Mouse (Mus musculus): ENCODE measurements at regions not wholly inside any gene's neighbourhood (a gene's known extent, or its start where the extent isn't known, plus 50 kb on each side); places are given as distances from the start of the nearest gene placed in this dataset.

GRCm38 (mm10) chr1:190383256-190383838, 212.8 kb upstream of the Prox1 start:
- H3K27ac ChIP-seq (ENCODE audit: control insufficient read depth, insufficient read depth, low read depth, low read length), result no peak overlapping the region
- no peaks in the 10 kb centered on the region for H3K4me1 ChIP-seq (ENCODE audit: control insufficient read depth, insufficient read depth, low read length)
- no peak for TF ChIP-seq POLR2A (IDR thresholded peaks at IDR 0.05; ENCODE audit: control insufficient read depth, low read depth, low read length)
- H3K4me3 ChIP-seq (ENCODE audit: control insufficient read depth, low read depth, low read length), result no peak overlapping the region
- no peaks in the 10 kb centered on the region for H3K36me3 ChIP-seq (ENCODE audit: control insufficient read depth, insufficient read depth, low read length)
- H3K27me3 ChIP-seq (ENCODE audit: control insufficient read depth, insufficient read depth, low read length), result no peaks in the 10 kb centered on the region

GRCm38 (mm10) chr1:190380151-190380550, 209.6 kb upstream of the Prox1 start:
- TF ChIP-seq CTCF (IDR thresholded peaks at IDR 0.05; ENCODE audit: control insufficient read depth, insufficient read depth, insufficient replicate concordance, low read depth, low read length), result no peak
- TF ChIP-seq POLR2A (IDR thresholded peaks at IDR 0.05; ENCODE audit: control insufficient read depth, low read depth, low read length), result no peak
- no peaks in the 10 kb centered on the region for H3K27me3 ChIP-seq (ENCODE audit: control insufficient read depth, insufficient read depth, low read length)
- no peaks in the 10 kb centered on the region for H3K4me1 ChIP-seq (ENCODE audit: control insufficient read depth, insufficient read depth, low read length)
- no peak overlapping the region for H3K4me3 ChIP-seq (ENCODE audit: control insufficient read depth, low read depth, low read length)
- no peak overlapping the region for H3K27ac ChIP-seq (ENCODE audit: control insufficient read depth, insufficient read depth, low read depth, low read length)
- no peaks in the 10 kb centered on the region for H3K36me3 ChIP-seq (ENCODE audit: control insufficient read depth, insufficient read depth, low read length)

GRCm38 (mm10) chr1:190375160-190375880, 204.8 kb upstream of the Prox1 start:
- no peaks in the 10 kb centered on the region for H3K27me3 ChIP-seq (ENCODE audit: control insufficient read depth, insufficient read depth, low read length)
- no peaks in the 10 kb centered on the region for H3K36me3 ChIP-seq (ENCODE audit: control insufficient read depth, insufficient read depth, low read length)
- no peak overlapping the region for H3K27ac ChIP-seq (ENCODE audit: control insufficient read depth, insufficient read depth, low read depth, low read length)
- no peaks in the 10 kb centered on the region for H3K4me1 ChIP-seq (ENCODE audit: control insufficient read depth, insufficient read depth, low read length)
- TF ChIP-seq POLR2A (IDR thresholded peaks at IDR 0.05; ENCODE audit: control insufficient read depth, low read depth, low read length), result no peak
- no peak for TF ChIP-seq CTCF (IDR thresholded peaks at IDR 0.05; ENCODE audit: control insufficient read depth, insufficient read depth, insufficient replicate concordance, low read depth, low read length)
- H3K4me3 ChIP-seq (ENCODE audit: control insufficient read depth, low read depth, low read length), result no peak overlapping the region

GRCm38 (mm10) chr1:190374270-190374669, 203.8 kb upstream of the Prox1 start:
- TF ChIP-seq CTCF (IDR thresholded peaks at IDR 0.05; ENCODE audit: control insufficient read depth, insufficient read depth, insufficient replicate concordance, low read depth, low read length), result no peak
- no peak for TF ChIP-seq POLR2A (IDR thresholded peaks at IDR 0.05; ENCODE audit: control insufficient read depth, low read depth, low read length)

DNA sequence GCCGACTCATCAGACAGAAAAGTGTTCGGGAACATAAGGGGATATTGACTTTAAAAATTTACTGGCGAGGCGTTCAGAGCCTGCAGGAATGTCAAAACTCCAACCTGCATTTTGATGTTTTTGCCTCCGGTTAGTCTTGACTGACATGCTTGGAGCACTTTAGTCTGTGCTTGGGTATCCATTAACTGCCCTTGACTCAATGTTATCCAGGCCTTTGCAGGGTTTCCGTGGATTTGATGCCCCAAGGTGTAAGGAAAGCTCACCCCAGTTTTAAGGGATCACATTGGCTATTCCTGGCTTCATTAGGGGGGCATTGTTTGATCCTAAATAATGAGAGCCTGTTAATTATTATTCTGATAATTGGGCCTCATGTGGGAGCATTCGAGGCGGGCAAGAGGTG, 196.1 kb upstream of the Prox1 start:
- TF ChIP-seq POLR2A (IDR thresholded peaks at IDR 0.05; ENCODE audit: control insufficient read depth, low read depth, low read length) (no peak), CTCF (IDR thresholded peaks at IDR 0.05; ENCODE audit: control insufficient read depth, insufficient read depth, insufficient replicate concordance, low read depth, low read length) (no peak)
- Histone ChIP-seq H3K27ac (ENCODE audit: control insufficient read depth, insufficient read depth, low read depth, low read length) (no peak overlapping the region), H3K4me1 (ENCODE audit: control insufficient read depth, insufficient read depth, low read length) (no peaks in the 10 kb centered on the region), H3K27me3 (ENCODE audit: control insufficient read depth, insufficient read depth, low read length) (no peaks in the 10 kb centered on the region), H3K4me3 (ENCODE audit: control insufficient read depth, low read depth, low read length) (no peak overlapping the region), H3K36me3 (ENCODE audit: control insufficient read depth, insufficient read depth, low read length) (no peaks in the 10 kb centered on the region)

More at GRCm38 (mm10) chr1:190374270-190374669, 203.8 kb upstream of the Prox1 start:
- Histone ChIP-seq H3K27me3 (ENCODE audit: control insufficient read depth, insufficient read depth, low read length) (no peaks in the 10 kb centered on the region), H3K4me1 (ENCODE audit: control insufficient read depth, insufficient read depth, low read length) (no peaks in the 10 kb centered on the region), H3K27ac (ENCODE audit: control insufficient read depth, insufficient read depth, low read depth, low read length) (no peak overlapping the region), H3K36me3 (ENCODE audit: control insufficient read depth, insufficient read depth, low read length) (no peaks in the 10 kb centered on the region), H3K4me3 (ENCODE audit: control insufficient read depth, low read depth, low read length) (no peak overlapping the region)

DNA sequence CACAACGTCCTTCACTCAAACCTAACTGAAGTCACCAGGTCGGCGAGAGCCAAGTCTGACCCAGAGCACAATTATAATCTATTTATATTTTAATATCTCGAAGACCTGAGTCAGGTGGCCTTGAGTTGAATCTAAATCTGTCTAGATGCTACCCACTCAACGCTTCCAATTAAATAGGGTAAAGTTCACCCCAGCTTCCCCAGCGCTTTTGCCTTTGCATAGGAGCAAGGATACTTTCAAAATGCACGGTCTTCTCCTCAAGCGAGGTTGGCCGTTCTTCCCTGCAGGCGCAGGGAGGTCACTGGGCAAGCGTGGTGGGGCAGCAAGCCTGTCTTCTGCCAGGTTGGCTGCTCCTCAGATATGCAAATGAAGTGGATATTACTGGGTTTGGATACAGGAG, 194.6 kb upstream of the Prox1 start:
- Histone ChIP-seq H3K4me1 (ENCODE audit: control insufficient read depth, insufficient read depth, low read length) (no peaks in the 10 kb centered on the region), H3K27me3 (ENCODE audit: control insufficient read depth, insufficient read depth, low read length) (no peaks in the 10 kb centered on the region), H3K27ac (ENCODE audit: control insufficient read depth, insufficient read depth, low read depth, low read length) (no peak overlapping the region), H3K36me3 (ENCODE audit: control insufficient read depth, insufficient read depth, low read length) (no peaks in the 10 kb centered on the region), H3K4me3 (ENCODE audit: control insufficient read depth, low read depth, low read length) (no peak overlapping the region)
- TF ChIP-seq CTCF (IDR thresholded peaks at IDR 0.05; ENCODE audit: control insufficient read depth, insufficient read depth, insufficient replicate concordance, low read depth, low read length) (no peak), POLR2A (IDR thresholded peaks at IDR 0.05; ENCODE audit: control insufficient read depth, low read depth, low read length) (no peak)

- TF ChIP-seq CTCF (IDR thresholded peaks at IDR 0.05; ENCODE audit: control insufficient read depth, insufficient read depth, insufficient replicate concordance, low read depth, low read length), result no peak
- no peak for TF ChIP-seq POLR2A (IDR thresholded peaks at IDR 0.05; ENCODE audit: control insufficient read depth, low read depth, low read length)
- H3K36me3 ChIP-seq (ENCODE audit: control insufficient read depth, insufficient read depth, low read length), result no peaks in the 10 kb centered on the region
- H3K27me3 ChIP-seq (ENCODE audit: control insufficient read depth, insufficient read depth, low read length), result no peaks in the 10 kb centered on the region
- no peak overlapping the region for H3K27ac ChIP-seq (ENCODE audit: control insufficient read depth, insufficient read depth, low read depth, low read length)
- no peak overlapping the region for H3K4me3 ChIP-seq (ENCODE audit: control insufficient read depth, low read depth, low read length)
- no peaks in the 10 kb centered on the region for H3K4me1 ChIP-seq (ENCODE audit: control insufficient read depth, insufficient read depth, low read length)
These were observed 190.1 kb upstream of the Prox1 start for GRCm38 (mm10) chr1:190360661-190361060.
